ENCODE assay signal across 30 mouse cellular contexts in the genomic region with DNA sequence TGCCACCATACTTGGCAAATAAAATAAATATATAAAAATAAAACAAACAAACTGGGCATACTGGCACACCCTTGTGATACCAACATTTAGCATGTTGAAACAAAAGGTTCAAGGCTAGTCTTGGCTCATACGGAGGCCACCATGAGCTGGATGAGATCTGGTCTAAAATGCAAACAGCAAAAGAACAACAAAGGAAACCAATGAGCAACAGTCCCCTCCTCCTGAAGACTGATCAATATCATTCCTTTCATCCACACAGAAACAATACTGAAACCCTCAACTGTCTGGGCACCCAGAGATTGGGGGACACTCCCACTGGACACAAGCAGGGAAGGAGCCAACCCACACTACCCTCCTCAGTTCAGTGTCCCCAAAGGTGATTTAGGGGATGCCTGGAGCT. TPM values are rescaled to one million over a fixed set of nuclear protein-coding genes. Genes with fewer than 3 reads are reported as not detected.
"Had no signal": no experiment of that assay in that cellular context is flagged by ENCODE, and none has a peak within 500 bp of the region (broad histone marks: within the 10 kb centered on the region; RNA-seq: fewer than 3 reads in every experiment).

No protein-coding gene starts in this region.

- H3K27me3 ChIP-seq: lung, embryonic 15.5 days; midbrain, embryonic 12.5 days; neural tube, embryonic 13.5 days had no signal

- H3K4me2 ChIP-seq: lung, embryonic 15.5 days; midbrain, embryonic 12.5 days; neural tube, embryonic 13.5 days had no signal

- H3K9me3 ChIP-seq: lung, embryonic 15.5 days; midbrain, embryonic 12.5 days; neural tube, embryonic 13.5 days had no signal

- H3K27ac ChIP-seq: kidney, postnatal 0 days; left cerebral cortex, adult 2 months; liver, embryonic 14.5 days; lung, embryonic 15.5 days; midbrain, embryonic 12.5 days; neural tube, embryonic 13.5 days had no signal

- DNase-seq: kidney, adult 18-20 months; kidney, adult 9 months; kidney, postnatal 36 days; layer of hippocampus, postnatal 36 days; lung, adult 18-20 months; lung, postnatal 14 days; lung, postnatal 4 days; thymus, adult 2 months; thymus, postnatal 14 days; thymus, postnatal 4 days had no signal

- H3K36me3 ChIP-seq: lung, embryonic 15.5 days; midbrain, embryonic 12.5 days; neural tube, embryonic 13.5 days had no signal

- H3K9ac ChIP-seq: liver, embryonic 14.5 days; lung, embryonic 15.5 days; midbrain, embryonic 12.5 days; neural tube, embryonic 13.5 days had no signal

- H3K4me3 ChIP-seq: left cerebral cortex, adult 2 months; lung, embryonic 15.5 days; midbrain, embryonic 12.5 days; myocyte; neural tube, embryonic 13.5 days had no signal

- H3K4me1 ChIP-seq: lung, embryonic 15.5 days had no signal

- ATAC-seq: intestine, embryonic 16.5 days; midbrain, embryonic 16.5 days had no signal

RNA-seq across cellular contexts. Expression of gene Gm14137, which starts 23.2 kb away (rescaled TPM):
- total RNA-seq: layer of hippocampus, adult 8-10 months; layer of hippocampus, postnatal 36 days; left cerebral cortex, adult 2 months; left cerebral cortex, postnatal 10 days; left cerebral cortex, postnatal 36 days; liver, adult 2 months; megakaryocyte progenitor cell, adult 5-6 weeks; megakaryocyte-erythroid progenitor cell, adult 5-6 weeks; monocyte, adult 5-6 weeks had no signal
- polyA plus RNA-seq: liver, adult 2 months had no signal

RNA-seq across cellular contexts. Expression of gene Gchfr, which starts 29.9 kb away (rescaled TPM):
- total RNA-seq: layer of hippocampus, postnatal 36 days; left cerebral cortex, adult 2 months; left cerebral cortex, postnatal 36 days; monocyte, adult 5-6 weeks had no signal

RNA-seq across cellular contexts. Expression of gene Ppp1r14d, which starts 32.2 kb away (rescaled TPM):
- total RNA-seq: layer of hippocampus, adult 8-10 months; layer of hippocampus, postnatal 10 days; layer of hippocampus, postnatal 36 days; left cerebral cortex, adult 2 months; left cerebral cortex, postnatal 10 days; left cerebral cortex, postnatal 36 days; liver, adult 2 months; megakaryocyte progenitor cell, adult 5-6 weeks; megakaryocyte-erythroid progenitor cell, adult 5-6 weeks; monocyte, adult 5-6 weeks; neutrophil, adult 5-6 weeks had no signal
- polyA plus RNA-seq: limb, embryonic 14.5 days; liver, embryonic 14.5 days; midbrain, embryonic 12.5 days; midbrain, embryonic 16.5 days; neural tube, embryonic 13.5 days; spleen, adult 2 months had no signal
